Mouse (Mus musculus) heart, adult 8-10 months (tissue): ENCODE measurements around the gene Dock4. TPM values are rescaled to one million over a fixed set of nuclear protein-coding genes. Genes with fewer than 3 reads are reported as not detected.
"Not testable (repeated sequence)": the region's sequence is repeated elsewhere in the genome, so short reads cannot be mapped to it uniquely, and the experiment has no call there.

Experiments used
- DNase-seq: peaks from one replicate; pipeline ENCODE4 v3.0.0; 2022; ENCODE audit warnings: low spot score
- total RNA-seq, 4 experiments: library from RNA; stranded (reverse); gene quantifications; 2 replicates each; pipeline ENCODE4 v1.2.4; 2022

Gene Dock4
- total RNA-seq, 4 experiments from 2014 or later, result 9.1 to 11.4 (median 10.9) TPM

DNA sequence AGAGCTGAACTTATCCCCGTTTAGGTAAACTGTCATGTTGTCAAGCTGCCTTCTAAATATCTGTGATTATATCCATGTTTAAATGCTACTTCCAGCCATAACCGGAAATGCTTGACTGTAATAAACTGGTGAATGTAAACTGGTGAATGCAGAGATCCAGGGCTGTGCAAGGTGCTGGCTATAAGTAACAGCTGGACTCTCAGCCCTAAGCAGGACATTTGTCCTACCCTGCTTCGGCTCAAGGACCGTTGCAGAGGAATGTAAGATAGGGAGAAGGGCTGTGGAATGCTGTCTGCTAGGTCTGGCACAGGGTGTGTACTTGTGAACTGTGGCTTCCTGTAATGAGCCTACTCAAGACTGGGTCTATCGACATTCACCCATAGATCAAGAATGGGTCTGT is 377.9 kb downstream of the Dock4 start:
- DNase-seq, result no peak

DNA sequence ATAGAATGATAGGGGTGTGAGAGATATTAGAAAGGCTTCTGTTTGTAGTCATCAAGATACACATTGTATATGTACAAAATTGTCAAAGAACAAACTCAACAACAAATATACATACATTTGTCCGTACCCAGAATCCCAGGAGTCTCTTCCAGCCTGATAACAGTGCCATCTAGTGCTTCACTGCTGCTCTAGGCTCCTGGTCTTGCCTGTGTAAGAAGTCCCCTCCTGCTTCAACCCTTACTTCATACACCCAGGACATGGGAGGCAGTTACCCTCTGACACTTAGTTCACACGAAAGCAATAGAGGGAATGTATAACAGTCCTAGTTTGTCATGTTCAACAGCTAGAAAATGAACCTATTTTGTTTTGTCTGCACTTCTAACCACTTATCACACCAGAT is 378.5 kb downstream of the Dock4 start:
- DNase-seq, result no peak

DNA sequence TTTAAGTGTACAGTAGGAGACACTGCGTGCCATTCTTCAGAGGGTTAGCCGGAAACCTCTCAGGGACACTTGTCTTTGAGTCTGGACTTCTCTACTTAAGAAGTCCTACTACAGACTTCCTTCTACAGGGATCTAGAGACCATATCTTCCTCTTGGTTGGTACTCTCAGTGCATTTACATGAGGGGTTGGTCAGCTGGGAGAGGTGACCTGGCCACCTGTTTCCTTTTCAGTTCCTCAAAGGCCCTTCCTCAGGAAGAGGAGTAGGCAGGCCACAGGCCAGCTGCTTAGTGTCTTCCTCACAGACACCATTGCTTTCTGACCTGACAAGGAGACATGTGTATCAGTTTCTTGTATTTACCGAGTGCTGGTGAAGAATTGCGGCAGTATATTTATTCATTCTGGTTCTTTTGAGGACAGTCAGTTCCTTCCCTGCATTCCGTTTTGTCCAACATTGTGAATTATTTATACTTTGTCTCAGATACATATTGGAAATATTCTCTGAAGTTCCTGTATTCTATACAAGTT is 380.2 kb downstream of the Dock4 start:
- no peak for DNase-seq

DNA sequence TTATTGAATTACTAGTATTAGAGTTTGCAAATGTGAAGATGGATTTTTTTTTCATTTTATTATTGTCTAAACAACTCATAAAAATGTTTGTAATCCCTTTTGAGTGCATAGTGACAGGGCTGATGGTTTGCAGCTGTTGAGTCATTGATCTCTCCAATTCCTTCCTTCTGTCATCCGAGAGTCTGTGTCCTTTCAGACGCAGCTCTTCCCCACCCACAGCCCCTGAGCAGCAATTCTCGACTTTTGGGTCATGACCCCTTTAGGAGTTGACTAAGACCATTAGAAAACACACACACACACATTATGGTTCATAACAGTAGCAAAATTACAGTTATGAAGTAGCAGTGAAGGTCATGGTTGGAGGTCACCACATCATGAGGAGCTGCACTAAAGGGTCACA is 380.7 kb downstream of the Dock4 start:
- no peak for DNase-seq

DNA sequence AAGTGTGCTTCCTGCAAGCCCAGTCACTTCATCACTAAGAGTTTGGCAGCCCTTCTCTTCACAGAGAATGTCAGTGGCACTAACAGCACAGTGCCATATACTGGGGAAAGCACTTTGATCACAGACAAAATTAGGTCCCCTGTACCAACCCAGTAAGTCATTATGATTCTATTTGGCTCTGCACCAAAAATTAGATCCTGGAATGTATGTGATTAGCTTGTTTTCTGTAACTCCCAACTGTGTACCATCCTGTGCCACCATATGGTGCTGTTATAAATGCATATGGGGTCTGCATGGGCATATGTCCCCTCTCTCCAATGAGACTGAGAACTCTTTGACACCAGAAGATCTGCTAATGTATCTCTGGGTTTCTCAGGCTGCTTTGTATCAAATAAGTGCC is 382.3 kb downstream of the Dock4 start:
- no peak for DNase-seq

DNA sequence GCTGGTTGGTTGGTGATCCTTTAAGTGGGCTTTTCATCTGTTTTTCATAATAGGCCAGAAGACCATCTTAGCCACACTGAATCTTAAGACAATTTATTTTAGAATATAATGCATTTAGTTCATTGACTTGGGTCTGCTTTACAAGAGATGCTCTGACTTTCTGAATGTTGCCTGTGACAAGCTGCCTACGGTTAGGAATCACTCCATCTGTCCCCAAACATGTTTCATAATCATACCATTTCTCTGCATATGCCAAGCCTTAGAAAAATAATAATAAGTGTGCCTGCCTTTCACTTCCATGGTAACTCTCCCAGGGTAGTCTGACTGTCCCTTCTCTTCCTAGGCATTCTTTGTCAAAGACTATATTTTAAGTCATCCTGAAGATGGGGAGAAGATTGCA is 383.5 kb downstream of the Dock4 start:
- no peak for DNase-seq

DNA sequence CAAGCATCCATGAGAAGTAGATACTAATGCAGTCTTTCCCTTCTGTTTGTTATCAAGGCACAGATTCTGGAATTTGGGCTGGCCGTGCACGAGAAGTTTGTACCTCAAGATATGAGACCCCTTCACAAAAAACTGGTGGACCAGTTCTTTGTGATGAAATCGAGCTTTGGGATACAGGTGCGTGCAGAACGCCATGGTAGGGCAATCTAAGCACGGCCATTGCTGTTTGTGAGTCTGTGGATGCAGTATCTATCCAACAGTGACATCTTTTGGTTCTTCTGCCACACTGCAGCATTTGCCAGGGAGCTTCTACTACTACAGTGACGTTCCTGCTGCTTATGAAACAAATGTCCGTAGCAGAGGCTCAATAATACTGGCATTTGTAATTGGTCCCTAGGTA is 386.4 kb downstream of the Dock4 start:
- no peak for DNase-seq

DNA sequence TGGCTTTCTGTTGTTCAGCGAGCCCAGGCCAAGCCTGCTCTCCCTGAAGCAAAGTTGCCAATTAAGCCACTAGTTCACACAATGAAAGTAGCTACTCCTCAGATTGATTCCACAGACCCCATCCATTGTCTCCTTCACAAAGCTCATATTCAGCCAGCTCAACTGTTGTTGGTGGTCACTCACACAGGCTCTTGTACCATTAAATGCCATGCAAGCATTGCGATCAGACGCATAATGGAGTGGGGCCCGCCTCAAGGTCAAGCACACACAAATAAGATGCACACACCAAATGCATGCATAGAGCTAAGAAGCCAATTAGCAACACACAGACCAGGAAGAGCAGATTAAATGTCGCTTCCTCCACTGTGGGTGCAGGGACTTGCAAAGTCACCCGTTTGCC is 391.2 kb downstream of the Dock4 start:
- no peak for DNase-seq

DNA sequence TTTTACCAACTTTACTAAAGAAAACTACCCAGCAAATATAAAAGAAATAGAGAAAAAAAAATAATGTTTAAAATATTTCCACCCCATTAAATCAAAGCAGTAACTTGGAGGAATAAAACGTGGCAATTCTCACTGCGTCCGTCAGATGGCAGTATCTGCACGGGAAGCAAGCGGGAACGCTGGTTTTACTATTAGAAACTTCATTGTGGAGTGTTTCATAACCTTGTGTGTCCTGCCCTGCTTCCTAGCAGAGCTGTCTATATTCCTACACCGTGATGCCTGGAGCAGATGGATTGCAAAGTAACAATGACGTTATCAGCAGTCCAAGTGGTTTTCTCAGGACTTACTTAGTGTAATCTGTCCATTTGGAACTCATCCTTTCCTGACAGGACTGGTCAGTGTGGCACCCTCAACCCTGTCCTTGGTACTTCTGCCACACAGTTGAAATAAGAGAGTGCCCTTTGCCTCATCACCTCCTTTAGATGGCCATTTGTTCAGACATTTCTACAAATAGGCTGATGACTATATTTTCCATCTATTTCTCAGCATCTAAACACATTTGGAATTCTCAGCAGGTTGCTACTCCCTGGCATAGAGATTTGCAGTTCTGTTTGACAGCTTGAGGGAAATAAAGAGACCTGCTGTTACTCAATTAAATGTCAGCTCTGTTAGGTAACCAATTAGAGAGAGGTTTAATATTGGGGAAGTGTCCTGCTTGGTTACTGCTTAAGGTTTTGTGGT is 392.0 kb downstream of the Dock4 start:
- peak; percentile 64 for DNase-seq

DNA sequence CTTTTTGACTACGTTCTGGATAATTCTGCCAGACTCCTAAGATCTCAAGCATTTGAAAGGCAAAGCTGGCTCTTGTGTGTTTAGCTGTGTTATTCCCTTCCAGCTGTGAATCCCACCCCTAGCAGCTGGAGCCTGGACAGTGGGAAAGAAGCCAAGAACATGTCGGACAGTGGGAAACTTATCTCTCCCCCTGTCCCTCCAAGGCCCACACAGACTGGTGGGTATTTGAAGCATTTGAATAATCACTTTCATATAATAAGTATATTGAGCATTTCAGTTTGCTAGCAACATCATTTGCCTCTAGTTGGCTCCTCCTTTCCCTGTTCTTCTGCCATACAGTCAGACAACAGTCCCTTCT is 392.6 kb downstream of the Dock4 start:
- DNase-seq, result no peak

DNA sequence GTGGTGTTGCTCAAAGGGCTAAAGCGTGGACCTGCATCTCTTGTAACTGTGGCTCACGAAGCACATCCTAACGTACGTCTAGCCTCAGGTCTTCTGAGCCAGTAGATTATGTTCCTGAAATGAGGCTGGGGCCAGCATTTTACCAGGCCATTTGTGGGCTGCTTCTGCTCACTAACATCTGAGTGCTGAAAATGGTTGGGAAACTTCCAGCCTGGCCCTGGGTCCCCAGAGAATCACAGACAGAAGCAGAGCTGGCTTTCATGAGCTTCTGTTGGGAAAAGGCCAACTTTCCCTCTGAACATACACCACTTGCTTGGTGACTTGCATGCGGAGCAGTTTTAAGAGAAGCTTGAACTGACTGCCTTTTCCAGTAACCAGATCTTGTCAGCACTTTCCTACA is 393.2 kb downstream of the Dock4 start:
- peak; percentile 30 for DNase-seq

DNA sequence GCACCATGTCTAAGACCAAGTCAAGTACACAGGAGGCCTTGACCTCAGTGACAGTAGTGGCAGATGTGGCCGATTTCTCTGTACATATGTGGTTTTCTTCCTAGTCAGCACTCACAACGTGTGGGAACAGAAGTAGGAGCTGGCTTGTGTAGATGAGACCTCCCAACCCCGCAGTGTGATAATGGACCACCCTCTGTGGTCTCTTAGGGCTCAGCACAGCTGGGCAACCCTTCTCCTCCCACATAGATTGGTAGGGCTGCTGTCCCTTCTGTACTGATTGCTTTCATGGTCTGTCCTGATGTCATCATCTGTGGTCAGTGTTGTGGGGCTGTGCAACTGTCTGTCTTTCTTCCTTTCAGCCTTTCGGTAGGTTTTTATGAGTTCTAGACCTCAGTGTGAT is 394.1 kb downstream of the Dock4 start:
- DNase-seq, result no peak

DNA sequence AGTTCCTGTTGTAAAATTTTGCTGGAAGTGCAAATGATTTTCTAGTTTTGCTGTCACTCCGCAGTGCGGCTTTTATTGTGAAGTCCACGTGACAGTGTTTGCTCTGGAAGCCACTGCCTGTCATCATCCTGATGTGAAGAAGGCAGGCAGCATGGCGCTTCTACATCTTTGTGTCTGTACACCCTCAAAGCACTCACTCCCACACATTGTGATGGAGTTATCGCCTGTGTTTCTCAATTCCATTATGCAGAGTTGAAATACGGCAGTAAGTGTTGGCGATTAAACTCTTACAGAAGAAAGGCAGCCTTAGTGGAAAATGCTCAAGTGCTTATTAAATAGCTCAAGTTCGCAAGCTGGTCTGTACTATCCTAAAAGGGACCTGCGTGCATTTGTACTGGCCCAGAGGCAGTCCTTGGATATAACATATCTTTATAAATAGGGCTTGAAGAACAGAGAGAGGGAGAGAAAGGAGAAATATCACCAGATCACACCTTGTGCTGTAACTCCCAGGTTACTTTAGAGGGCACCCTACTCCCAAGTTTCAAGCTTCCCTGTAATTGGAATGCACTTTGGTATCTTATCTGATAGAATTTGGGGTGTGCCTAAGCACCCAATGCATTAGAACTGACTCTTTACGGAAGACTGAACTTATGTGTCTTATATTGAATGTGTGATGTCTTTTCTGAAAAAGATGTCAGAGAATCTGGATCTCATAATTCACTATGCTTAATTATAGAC is 396.7 kb downstream of the Dock4 start:
- DNase-seq, result no peak

DNA sequence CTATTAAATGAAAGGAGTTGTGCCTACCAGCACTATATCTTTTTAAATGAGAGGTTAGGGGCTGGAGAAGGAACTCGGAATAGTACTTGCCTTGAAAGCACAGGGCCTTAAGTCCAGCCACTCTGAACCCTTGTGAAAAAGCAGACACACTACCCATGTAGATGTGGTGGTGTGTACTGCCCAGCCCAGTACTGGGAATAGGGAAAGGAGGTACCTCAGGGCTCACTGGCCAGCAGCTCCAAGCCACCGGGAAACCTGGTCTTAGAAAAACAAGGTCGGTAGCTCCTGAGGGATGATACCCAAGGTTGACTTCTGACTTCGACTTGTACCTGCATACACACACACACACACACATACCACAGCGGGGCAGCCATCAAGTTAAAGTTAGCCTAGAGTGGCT is 397.2 kb downstream of the Dock4 start:
- no peak for DNase-seq

DNA sequence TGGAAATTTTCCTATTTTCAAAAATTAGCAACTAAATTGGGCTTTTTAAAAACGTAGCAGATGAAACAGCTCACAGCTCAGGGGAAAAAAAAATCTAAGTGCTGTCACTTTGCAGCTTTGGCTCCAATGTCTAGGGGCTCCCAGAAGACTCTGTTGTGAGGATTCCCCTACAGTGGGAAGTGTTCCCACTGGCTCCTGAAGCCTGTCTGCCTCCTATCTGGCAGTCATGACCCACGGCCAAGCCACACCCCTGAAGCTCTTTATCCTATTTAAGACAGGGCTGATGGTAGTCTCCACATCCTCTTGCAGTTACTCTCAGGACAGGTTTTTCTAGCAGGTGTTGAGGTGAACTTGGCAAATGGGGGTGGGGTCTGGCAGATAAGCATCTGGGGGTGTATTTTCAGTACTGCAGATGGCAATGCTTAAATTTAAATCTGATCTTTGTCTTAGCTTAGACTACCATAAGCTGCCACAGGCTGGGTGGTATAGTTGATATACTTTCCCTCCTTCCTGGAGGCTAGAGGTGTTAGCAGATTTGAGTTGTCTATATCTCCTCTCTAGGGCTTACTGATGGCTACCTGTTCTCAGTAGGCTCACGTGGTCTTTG is 397.8 kb downstream of the Dock4 start:
- no peak for DNase-seq

DNA sequence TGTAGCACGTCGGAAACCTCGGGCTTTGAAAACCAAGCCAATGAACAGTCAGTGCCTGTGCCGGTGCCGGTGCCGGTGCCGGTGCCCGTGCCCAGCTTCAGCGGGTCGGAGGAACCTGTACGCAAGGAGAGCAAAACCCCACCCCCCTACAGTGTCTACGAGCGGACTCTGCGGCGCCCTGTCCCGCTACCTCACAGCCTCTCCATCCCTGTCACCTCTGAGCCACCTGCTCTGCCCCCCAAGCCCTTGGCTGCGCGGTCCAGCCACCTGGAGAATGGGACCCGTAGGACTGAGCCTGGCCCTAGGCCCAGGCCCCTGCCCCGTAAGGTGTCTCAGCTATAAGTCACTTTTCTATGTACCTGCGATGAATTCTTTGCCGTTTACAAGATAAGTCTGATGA is 398.6 kb downstream of the Dock4 start:
- DNase-seq, result no peak

DNA sequence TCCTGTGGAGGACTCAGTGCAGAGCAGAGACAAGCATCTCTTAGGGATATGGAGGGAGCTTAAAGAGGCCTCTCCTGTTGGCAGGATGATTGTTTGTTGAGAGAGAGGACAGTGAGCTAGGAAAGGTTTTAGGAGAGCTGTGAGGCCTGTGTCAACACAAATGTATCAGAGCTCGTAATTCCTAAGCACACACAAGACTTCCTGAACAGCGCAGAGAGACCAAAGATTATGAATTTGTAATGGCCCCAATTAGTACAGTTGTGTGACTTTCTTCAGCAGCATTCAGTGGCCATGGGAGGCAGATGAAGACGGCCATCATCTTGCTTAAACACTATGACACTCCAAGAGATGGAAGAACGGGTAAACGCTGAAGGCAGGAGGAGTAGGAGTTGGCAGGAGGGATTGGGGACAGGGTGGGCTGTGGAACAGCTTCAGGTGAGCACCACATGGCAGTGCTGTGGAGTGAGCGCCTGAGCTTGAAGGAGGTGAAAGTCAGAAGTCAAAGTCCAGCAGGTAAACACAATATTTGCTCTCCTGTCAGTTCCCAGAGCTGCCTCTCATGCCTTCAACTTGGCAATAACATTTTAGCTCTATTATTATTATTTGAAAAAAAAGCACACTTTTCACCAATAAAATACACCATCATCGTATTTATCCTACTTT is 409.1 kb downstream of the Dock4 start:
- no peak for DNase-seq

DNA sequence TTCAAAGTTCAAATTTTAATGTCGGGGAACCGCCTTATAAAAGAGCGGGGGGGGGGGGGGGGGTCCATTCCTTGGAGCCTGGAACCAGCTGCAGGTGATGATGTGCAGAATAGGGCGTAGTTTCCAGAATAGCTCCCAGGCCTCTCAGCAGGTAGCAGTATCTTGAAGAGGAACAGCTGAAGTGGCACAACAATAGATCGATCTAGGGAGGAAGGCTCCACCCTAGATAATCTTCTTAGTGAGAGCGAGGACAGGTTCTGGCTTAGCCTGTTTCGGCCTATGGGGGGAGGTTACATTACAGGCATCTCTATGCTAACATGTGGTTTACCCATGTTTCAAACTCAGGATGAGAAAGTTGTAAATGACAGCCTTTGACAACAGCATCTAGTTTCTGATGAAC is 411.7 kb downstream of the Dock4 start:
- no peak for DNase-seq

DNA sequence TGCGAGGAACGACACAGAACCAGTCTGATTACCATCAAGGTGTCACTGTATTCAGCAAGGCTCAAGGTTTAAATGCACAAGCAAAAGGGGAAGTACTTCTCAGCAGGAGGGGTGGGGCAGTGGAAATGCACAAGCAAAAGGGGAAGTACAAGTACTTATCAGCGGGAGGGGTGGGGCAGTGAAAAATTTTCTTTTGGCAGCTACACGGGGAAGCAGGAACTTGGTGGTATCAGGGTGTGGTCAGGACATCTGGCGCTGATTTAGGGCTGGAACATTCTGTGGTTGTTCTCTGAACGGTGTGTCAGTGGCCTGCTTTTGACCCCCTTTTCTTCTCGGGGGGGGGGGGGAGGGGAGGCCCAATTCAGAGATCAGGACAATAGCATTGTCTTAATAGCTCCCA is 413.0 kb downstream of the Dock4 start:
- DNase-seq, result not testable (repeated sequence)

DNA sequence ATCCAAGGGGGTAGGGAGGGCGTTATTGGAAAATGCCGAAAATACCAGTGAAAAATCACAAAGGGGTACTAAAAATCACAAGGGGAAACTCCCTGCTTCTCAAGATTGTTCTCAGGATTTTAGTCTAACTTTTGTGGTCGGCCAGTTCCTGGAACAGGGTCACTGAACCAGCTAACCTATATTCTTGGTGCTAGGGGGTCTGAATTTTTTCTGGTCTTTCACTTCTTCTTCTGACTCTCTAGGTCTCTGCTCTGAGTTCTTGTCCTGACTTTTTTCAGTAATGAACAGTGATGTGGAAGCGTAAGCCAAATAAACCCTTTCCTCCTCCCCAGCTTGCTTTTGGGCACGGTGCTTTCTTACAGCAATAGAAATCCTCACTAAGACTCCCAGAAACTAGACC is 424.6 kb downstream of the Dock4 start:
- no peak for DNase-seq

DNA sequence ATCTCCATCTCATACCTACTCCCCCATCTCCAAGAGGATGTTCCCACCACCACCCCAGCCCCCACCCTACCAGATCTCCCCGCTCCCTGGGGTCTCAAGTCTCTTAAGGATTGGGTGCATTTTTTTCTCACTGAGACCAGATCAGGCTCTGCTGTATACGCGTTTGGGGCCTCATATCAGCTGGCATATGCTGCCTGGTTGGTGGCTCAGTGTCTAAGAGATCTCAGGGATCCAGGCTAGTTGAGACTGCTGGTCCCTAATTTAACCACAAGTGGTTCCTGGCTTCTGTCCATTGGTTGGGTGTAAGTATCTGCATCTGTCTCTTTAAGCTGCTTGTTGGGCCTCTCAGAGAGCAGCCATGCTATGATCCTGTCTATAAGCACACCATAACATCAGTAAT is 427.0 kb downstream of the Dock4 start:
- no peak for DNase-seq

DNA sequence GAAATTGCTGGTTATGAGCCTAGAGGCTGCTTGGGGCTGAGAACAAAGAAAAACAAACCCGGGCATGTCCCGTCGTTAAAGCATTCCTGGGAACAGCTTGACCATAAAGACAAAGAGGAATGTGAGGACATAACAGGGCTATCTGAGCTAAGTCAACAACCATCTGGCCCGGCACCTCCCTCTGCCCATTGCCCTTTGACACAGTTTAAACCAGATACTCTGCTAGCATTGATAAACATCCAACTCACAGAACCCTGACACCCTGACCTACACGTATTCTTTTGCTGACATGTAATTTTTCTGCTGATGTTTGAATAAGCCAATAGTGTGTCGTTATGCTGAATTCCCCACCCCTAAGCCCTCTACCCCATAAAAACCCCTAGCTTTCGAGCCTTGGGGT is 427.5 kb downstream of the Dock4 start:
- DNase-seq, result not testable (repeated sequence)
